Mouse (Mus musculus) erythroblast, embryonic 14.5 days (primary cell): ENCODE data around the gene Mrps10.

ENCODE experiments used
- GATA1 ChIP-seq: IDR thresholded peaks from 2 replicates; pipeline ENCODE4 v1.6.1; 2012; ENCODE audit warnings: low read length, inconsistent platforms, mixed read lengths
- TAL1 ChIP-seq: IDR thresholded peaks from 3 replicates; pipeline ENCODE4 v1.6.1; 2012; ENCODE audit warnings: low read length, inconsistent platforms, mixed read lengths

- TF ChIP-seq GATA1 = no peak
- no peak for TF ChIP-seq TAL1
Measured at GRCm38 (mm10) chr17:47333409-47333808, 35.3 kb upstream of the Mrps10 start.
